Mouse (Mus musculus): Measurements from ENCODE around the gene 1700025G04Rik. TPM values are rescaled to one million over a fixed set of nuclear protein-coding genes. Genes with fewer than 3 reads are reported as not detected.

1700025G04Rik gene
- total RNA-seq, 2 experiments from 2014 or later: 78.1 to 78.9 TPM

GRCm38 (mm10) chr1:151991505-151991904, 98.4 kb downstream of the 1700025G04Rik start:
- DNase-seq: no peak

GRCm38 (mm10) chr1:151990615-151991014, 99.3 kb downstream of the 1700025G04Rik start:
- DNase-seq: no peak

- no peak for DNase-seq
Observed at GRCm38 (mm10) chr1:151988713-151989112, 101.2 kb downstream of the 1700025G04Rik start.

DNA sequence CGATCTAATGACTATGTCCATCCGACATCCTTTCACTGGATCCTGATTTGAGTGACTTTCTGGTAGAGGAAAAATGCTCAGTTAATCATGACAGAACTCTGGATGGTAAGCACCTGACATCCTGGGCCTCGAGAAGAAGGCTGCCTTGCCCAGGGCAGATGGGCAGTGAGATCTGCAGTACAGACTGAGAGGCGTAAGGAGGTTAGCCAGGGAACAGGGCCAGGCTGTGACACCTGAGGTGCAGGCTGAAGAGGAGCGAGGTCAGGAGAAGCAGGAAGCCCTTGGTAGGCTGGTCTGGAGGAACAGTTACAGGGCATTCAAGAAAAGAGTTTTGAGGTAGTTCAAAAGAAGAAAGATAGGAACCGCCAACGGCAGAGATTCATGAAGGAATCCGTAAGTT, 101.9 kb downstream of the 1700025G04Rik start:
- DNase-seq: no peak

DNA sequence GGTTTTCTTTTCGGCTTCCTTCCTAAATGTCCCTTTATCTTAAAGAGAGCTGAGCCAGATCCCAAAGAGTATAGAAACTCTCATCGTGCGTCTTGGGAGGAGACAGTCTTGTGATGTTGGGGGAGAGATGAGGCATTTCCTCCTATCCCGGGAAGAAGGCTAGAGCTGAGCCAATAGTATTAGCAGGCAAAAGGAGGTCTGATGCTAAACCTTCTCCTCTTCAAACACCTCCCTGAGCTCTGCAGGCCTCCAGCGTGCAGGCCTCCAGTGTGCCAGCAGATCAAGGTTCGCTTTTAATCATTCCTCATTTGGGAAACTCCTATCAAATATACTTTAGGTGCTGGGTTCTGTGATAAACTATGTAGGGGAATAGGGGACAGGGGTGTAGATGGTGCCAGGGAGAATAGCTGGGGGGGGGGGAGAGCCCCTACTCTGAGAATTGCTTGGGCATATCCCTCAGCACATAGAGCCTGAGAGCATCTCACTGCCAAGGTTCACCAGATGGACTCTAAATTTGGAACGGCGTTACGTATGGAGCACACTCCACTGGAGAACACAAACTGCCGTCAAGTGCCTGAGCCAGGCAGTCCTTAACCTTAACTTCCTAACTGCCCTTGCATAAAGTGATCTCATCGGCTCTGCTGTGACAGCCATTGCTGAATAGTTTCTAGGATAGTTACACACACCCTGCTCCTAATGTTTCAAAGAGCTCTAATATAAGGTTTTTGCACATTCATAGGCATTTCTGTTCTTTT, 103.7 kb downstream of the 1700025G04Rik start:
- DNase-seq: no peak

GRCm38 (mm10) chr1:151985056-151985455, 104.9 kb downstream of the 1700025G04Rik start:
- DNase-seq: no peak

GRCm38 (mm10) chr1:151983991-151984390, 105.9 kb downstream of the 1700025G04Rik start:
- no peak for DNase-seq

DNA sequence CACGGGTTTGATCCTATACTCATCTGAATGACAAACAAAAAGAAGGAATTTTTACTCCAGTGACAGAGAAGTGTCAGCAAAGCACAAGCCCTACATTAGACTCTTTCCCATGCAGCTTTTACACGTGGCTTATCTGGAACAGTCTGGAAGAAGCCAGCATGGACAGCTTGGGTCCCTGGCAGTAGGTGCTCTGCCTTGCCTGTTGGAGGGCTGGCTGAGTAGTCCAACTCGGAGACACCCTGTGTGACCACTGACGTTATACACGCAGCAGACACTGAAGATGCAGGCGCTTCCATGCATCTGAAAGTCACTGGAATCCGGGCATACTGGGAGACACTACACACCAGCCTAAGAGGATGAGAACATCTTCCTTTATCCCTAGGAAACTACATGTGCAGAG, 109.4 kb downstream of the 1700025G04Rik start:
- DNase-seq: no peak

DNA sequence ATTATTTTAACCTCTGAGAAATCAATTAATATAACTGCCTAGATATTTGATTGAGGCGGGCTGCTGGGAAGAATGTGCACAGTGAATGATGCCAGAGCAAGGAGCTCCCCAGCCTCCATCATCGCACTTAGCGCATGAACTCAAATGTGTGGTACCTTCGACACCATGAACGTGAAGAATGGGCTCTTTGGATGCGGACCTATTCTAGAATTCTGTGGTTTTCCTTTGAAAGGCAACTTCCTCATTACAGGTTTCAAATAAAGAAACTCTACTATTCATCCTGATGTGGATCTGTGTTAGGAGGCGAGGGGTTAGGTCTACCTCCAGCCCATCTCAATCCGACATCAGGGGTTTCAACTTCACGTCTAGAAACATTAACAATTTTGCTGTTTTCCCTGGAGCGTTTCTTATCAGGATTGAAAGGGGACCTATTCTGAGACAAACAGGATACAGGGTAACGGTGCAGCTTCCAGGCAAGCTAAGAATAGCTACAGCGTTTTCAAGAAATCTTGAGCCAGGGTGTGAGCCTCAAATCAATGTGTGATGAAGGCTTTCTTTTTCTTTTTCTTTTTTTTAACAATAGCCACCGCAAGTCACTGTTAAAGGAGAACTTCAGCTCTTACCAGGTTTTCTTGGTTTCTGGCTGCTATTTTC, 110.0 kb downstream of the 1700025G04Rik start:
- DNase-seq: no peak

GRCm38 (mm10) chr1:151978751-151979150, 111.2 kb downstream of the 1700025G04Rik start:
- no peak for DNase-seq

GRCm38 (mm10) chr1:151977596-151977995, 112.3 kb downstream of the 1700025G04Rik start:
- DNase-seq: no peak

GRCm38 (mm10) chr1:151976850-151977249, 113.1 kb downstream of the 1700025G04Rik start:
- DNase-seq: no peak

DNA sequence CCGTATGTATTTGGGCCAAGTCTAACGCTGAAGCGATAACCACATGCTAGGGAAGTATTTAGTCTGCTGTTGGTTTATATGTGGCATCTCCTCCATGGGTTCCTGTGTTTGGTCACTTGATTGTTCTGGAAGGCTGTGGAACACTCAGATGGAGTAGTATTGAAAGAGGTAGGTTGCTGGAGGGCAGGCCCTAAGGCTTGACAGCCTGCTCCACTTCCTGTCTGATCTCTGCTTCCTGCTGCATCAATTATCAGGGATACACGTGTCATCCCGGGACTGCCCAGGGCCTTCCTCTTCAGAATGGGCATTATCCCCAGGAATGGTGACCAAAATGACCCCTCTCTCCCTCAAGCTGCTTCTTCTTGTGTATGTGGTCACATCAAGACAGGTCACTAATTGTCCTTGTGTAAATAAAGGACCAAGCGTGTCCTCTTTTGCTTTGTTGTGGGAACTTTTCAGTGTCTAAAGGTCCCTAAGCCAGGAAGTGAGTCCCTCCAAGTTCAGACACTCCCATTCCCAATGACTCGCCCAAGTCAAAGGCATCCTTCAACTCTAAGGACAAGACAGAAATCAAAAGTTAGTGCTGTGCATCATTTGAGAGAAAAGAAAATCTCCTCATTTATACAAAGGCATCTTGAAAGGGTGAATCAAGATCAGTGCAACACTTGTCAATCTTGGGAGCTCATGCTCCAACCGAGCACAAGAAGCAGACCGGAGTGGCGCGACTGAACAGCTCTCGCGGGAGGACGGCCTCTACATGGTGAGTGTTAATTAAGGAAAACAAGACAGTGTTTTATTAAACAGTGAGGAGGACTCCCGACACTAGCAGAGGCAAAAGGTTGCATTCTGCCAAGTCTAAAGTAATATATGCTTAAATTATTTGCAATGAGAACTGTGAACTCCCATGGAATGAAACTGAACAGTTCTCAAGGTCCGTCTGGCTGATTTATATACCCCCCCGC, 114.2 kb downstream of the 1700025G04Rik start:
- DNase-seq: no peak

GRCm38 (mm10) chr1:151974887-151975286, 115.0 kb downstream of the 1700025G04Rik start:
- no peak for DNase-seq

DNA sequence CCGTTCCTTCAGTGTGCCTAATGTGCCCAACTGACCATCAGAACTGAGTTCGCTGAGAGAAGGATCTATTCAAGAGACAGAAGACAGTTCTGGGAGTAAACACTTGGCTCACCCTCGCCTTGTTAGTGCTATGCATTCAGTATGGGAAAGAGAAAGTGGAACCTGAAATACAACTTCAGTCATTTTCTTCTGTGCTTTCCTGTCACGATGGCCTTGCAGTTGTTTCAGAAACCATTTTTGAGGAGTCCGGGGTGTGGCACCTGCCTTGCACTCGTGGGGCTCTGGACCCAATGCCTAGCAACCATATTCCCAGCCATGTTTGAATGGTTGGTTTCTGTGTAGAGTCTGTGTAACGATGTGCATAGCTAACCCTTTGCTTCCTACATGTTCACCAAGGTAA, 115.5 kb downstream of the 1700025G04Rik start:
- no peak for DNase-seq

DNA sequence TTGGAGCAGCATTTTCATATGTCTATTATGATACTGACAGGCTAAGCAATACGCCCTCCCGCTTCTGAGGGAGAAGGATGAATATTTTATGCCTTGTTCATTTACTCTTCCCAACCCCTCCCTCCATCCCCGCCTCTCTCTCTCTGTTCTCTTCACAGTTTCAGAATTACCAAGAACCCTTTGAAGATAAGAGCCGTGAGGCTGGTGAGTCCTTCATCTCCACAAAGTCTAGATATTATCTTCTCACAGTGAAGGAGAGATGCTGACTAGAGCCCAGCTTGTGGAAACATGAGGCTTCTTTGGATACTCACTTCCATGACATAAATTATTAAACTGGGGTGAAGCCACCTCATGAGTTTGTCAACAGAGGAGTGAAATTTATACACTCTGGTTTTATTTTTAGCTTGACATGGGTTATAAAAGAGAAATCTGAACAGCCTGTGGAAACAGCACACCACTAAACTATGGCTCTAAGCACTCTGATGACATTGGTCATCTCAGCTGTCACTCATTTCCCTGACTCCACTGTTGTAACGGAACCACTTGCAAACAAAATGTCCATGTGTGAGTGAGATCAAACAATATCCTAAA, 116.7 kb downstream of the 1700025G04Rik start:
- no peak for DNase-seq

DNA sequence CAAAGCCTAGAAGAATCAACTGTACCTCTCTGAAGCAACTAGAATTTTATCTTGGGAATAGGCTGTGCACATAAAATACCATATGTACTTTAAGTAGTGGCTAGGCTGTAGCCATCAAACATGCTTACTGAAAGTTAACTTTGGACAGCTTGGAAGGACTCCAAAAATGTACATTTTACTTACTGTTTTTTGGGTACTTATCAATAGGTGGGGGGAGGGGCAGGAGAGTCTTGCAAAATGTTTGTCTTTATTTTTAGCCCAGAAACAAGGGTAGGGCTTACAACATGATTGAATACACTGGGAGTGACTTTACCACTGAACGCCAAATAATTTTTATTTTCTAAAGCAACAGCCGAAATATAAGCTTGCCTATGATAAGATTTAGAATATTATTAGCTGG, 118.3 kb downstream of the 1700025G04Rik start:
- no peak for DNase-seq

GRCm38 (mm10) chr1:151968126-151968525, 121.8 kb downstream of the 1700025G04Rik start:
- DNase-seq: no peak

GRCm38 (mm10) chr1:151964811-151965210, 125.1 kb downstream of the 1700025G04Rik start:
- no peak for DNase-seq

DNA sequence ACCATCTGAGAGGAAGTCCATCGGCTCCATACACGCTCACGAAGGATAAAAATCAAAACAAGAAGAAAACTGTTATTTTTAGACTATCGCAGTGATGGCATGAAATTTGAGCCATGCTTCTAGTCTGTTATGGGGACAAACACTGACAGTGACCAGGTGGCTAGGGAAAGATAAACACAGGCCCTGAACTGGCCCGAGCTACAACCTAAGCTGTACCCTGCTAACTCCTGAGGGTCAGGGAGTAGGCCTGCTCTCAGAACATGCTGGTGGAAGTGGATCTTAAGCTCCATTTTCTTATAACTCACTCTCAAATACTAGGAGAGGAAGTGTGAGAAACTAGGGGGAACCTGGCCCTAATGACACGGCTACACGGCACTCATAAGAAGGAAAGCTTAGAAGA, 126.7 kb downstream of the 1700025G04Rik start:
- DNase-seq: no peak

- no peak for DNase-seq
Observed at GRCm38 (mm10) chr1:151962078-151962477, 127.8 kb downstream of the 1700025G04Rik start.

- DNase-seq: no peak
Observed at GRCm38 (mm10) chr1:151961204-151961603, 128.7 kb downstream of the 1700025G04Rik start.

Data from layer of hippocampus, postnatal 36 days (tissue).